Mouse (Mus musculus) olfactory bulb, adult 2 months (tissue): ENCODE measurements at regions not wholly inside any gene's neighbourhood (a gene's known extent, or its start where the extent isn't known, plus 50 kb on each side); places are given as distances from the start of the nearest gene placed in this dataset.

Experiments
- CTCF ChIP-seq: fragments of 200-500 bp; IDR thresholded peaks from 2 replicates; pipeline ENCODE4 v1.5.1; 2012; ENCODE audit warnings: low read depth, mild to moderate bottlenecking, low read length, moderate library complexity; ENCODE audit not compliant: insufficient read depth
- POLR2A ChIP-seq: fragments of 200-500 bp; IDR thresholded peaks from 2 replicates; pipeline ENCODE4 v1.6.1; 2012; ENCODE audit warnings: mild to moderate bottlenecking, low read depth, low read length, moderate library complexity; ENCODE audit not compliant: insufficient read depth

DNA sequence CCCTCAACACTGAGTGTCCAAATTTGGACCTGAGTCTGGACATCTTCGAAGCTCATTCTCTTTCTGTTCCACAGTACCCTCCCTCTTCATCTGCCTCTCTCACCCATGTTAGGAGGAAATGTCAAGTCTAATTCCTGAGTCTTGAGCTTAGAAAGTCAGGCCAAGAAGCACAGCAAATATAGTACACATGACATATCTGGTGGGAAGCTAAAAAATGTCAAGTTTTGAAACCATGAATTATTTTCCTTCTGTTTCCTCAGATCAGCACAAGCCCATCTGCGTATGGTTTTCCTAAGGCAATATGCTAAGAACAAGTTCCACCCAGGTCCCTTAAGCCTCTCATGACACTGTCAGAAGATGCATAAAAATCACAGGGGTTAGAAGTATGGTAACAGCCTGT lies 553.6 kb upstream of the Cdh11 start:
- no peak for TF ChIP-seq CTCF
- TF ChIP-seq POLR2A, result no peak
